Mouse (Mus musculus) ES-E14 (cell line): ENCODE measurements around the gene Ppp2r3d. TPM values are rescaled to one million over a fixed set of nuclear protein-coding genes. Genes with fewer than 3 reads are reported as not detected.
A peak's percentile ranks its signal among the peaks of the same experiment; 100 is the strongest.

Source experiments
- DNase-seq: peaks from one replicate; pipeline ENCODE4 v3.0.0-alpha.2; 2013; ENCODE audit warnings: low read depth, low spot score
- H3K27ac ChIP-seq: 2 replicates; pipeline ENCODE4 v1.5.1; 2012; ENCODE audit warnings: low read depth, mild to moderate bottlenecking, low read length, moderate library complexity, mixed read lengths; ENCODE audit not compliant: poor library complexity, insufficient read depth, severe bottlenecking
- H3K36me3 ChIP-seq: 2 replicates; pipeline ENCODE4 v1.6.1; 2012; ENCODE audit warnings: mild to moderate bottlenecking, low read length, moderate library complexity, mixed read lengths; ENCODE audit not compliant: control insufficient read depth, poor library complexity, insufficient read depth, severe bottlenecking
- H3K4me1 ChIP-seq, 2 experiments: fragments of 150-350 bp in 1 of 2; sonication (generic) in 1 of 2; 2 replicates each; pipeline ENCODE4 v1.6.1; 2012; ENCODE audit warnings: low read length in 2 of 2, mild to moderate bottlenecking in 1 of 2, mixed read lengths in 1 of 2; ENCODE audit not compliant: control insufficient read depth in 2 of 2, insufficient read depth in 2 of 2, poor library complexity in 1 of 2
- H3K4me3 ChIP-seq, 2 experiments: fragments of 150-350 bp in 1 of 2; sonication (generic) in 1 of 2; 2 replicates each; pipeline ENCODE4 v1.5.1; 2012; ENCODE audit warnings: low read length in 2 of 2, low read depth in 1 of 2, mild to moderate bottlenecking in 1 of 2, mixed read lengths in 1 of 2; ENCODE audit not compliant: insufficient read depth in 1 of 2, poor library complexity in 1 of 2, severe bottlenecking in 1 of 2
- H3K9ac ChIP-seq: 2 replicates; pipeline ENCODE4 v1.6.1; 2012; ENCODE audit warnings: low read depth, mild to moderate bottlenecking, low read length, mixed read lengths; ENCODE audit not compliant: poor library complexity, insufficient read depth, severe bottlenecking
- H3K9me3 ChIP-seq: fragments of 150-350 bp; sonication (generic); 2 replicates; pipeline ENCODE4 v1.6.1; 2012; ENCODE audit warnings: low read depth, mild to moderate bottlenecking, low read length; ENCODE audit not compliant: control insufficient read depth, insufficient read depth
- CHD2 ChIP-seq: IDR thresholded peaks from 2 replicates; pipeline ENCODE4 v1.6.1; 2014; ENCODE audit warnings: mild to moderate bottlenecking, low read depth, low read length, inconsistent platforms
- HCFC1 ChIP-seq: IDR thresholded peaks from 2 replicates; pipeline ENCODE4 v1.6.1; 2012; ENCODE audit warnings: low read length, inconsistent platforms, borderline replicate concordance; ENCODE audit not compliant: insufficient read depth
- MAFK ChIP-seq: IDR thresholded peaks from 2 replicates; pipeline ENCODE4 v1.6.1; 2014; ENCODE audit warnings: mild to moderate bottlenecking, low read depth, low read length, inconsistent platforms; ENCODE audit not compliant: insufficient read depth
- ZC3H11A ChIP-seq: IDR thresholded peaks from 2 replicates; pipeline ENCODE4 v1.6.1; 2012; ENCODE audit warnings: low read depth, mild to moderate bottlenecking, inconsistent platforms, low read length, borderline replicate concordance
- ZNF384 ChIP-seq: IDR thresholded peaks from 2 replicates; pipeline ENCODE4 v1.6.1; 2012; ENCODE audit warnings: low read depth, low read length, inconsistent platforms
- in situ Hi-C, 2 experiments: fragments of 600-800 bp; cut with MboI; formaldehyde crosslinking; loops; one replicate each; pipeline ENCODE4 v1.15.1; 2025; ENCODE audit warnings: low sequenced_read_pairs in 2 of 2, inconsistent platforms in 1 of 2; ENCODE audit not compliant: unreplicated experiment in 2 of 2
- total RNA-seq: library from RNA; depleted of rRNA; stranded (reverse); fragments of 300-350 nt; gene quantifications from 2 replicates; pipeline ENCODE4 v1.2.3, GENCODE M21; 2012

Gene Ppp2r3d
- total RNA-seq, 1 experiment: 35.2 TPM

- TF ChIP-seq ZNF384 (no peak), HCFC1 (no peak; the same call in 1 of the 2 replicates)
- Histone ChIP-seq H3K4me3 (peak overlapping the region; percentile 34 to 60), H3K9ac (no peak overlapping the region), H3K4me1 (peaks cover 0 to 6% of the 10 kb centered on the region in 2 experiments; a peak in 1 of 4 replicates), H3K27ac (peak overlapping the region; percentile 98), H3K9me3 (peaks cover 2% of the 10 kb centered on the region; the same call in 1 of the 2 replicates), H3K36me3 (peaks cover 36% of the 10 kb centered on the region)
- DNase-seq: no peak
- in situ Hi-C loops: no loop called here
Observed at GRCm38 (mm10) chr9:124439848-124440723, 36.6 kb downstream of the Ppp2r3d start.

- Histone ChIP-seq H3K4me3 (no peak overlapping the region), H3K36me3 (peaks cover 36% of the 10 kb centered on the region), H3K27ac (peak overlapping the region; percentile 55; the same call in 1 of the 2 replicates), H3K9ac (no peak overlapping the region), H3K9me3 (peaks cover 2% of the 10 kb centered on the region; the same call in 1 of the 2 replicates), H3K4me1 (peaks cover 0 to 6% of the 10 kb centered on the region in 2 experiments; a peak in 1 of 4 replicates)
- no peak for DNase-seq
- in situ Hi-C loops: no loop called here
- no peak for TF ChIP-seq CHD2
- TF ChIP-seq ZC3H11A: no peak
- no peak for TF ChIP-seq MAFK
- TF ChIP-seq HCFC1: no peak
- no peak for TF ChIP-seq ZNF384
Observed at GRCm38 (mm10) chr9:124439403-124439847, 37.3 kb downstream of the Ppp2r3d start.

- in situ Hi-C loops: no loop called here
- Histone ChIP-seq H3K36me3 (peaks cover 36% of the 10 kb centered on the region), H3K4me1 (peaks cover 0 to 6% of the 10 kb centered on the region in 2 experiments; a peak in 1 of 4 replicates), H3K27ac (peak overlapping the region; percentile 55; the same call in 1 of the 2 replicates), H3K4me3 (no peak overlapping the region), H3K9me3 (peaks cover 2% of the 10 kb centered on the region; the same call in 1 of the 2 replicates), H3K9ac (no peak overlapping the region)
- TF ChIP-seq MAFK (no peak), ZNF384 (no peak), CHD2 (no peak)
- DNase-seq: no peak
Observed at GRCm38 (mm10) chr9:124438686-124439346, 37.9 kb downstream of the Ppp2r3d start.

- TF ChIP-seq CHD2 (0 out of 2 replicates have a peak, but pooled peaks have one; percentile 32), ZC3H11A (no peak)
Observed at GRCm38 (mm10) chr9:124425411-124425885, 51.2 kb downstream of the Ppp2r3d start.

More at GRCm38 (mm10) chr9:124425411-124425885, 51.2 kb downstream of the Ppp2r3d start:
- H3K4me3 ChIP-seq: peak overlapping the region; percentile 59 to 68
- DNase-seq: peak; percentile 62
- in situ Hi-C loops: no loop called here
- peak overlapping the region; percentile 11 for H3K9ac ChIP-seq
- H3K36me3 ChIP-seq: no peaks in the 10 kb centered on the region
- H3K9me3 ChIP-seq: no peaks in the 10 kb centered on the region
- H3K27ac ChIP-seq: peak overlapping the region; percentile 99
- peaks cover 0 to 1% of the 10 kb centered on the region in 2 experiments; a peak in 1 of 4 replicates for H3K4me1 ChIP-seq
